Mouse (Mus musculus) olfactory bulb, adult 2 months (tissue): ENCODE results near the gene Wwc2.

Source experiments
- CTCF ChIP-seq: fragments of 200-500 bp; IDR thresholded peaks from 2 replicates; pipeline ENCODE4 v1.5.1; 2012; ENCODE audit warnings: low read depth, mild to moderate bottlenecking, low read length, moderate library complexity; ENCODE audit not compliant: insufficient read depth
- POLR2A ChIP-seq: fragments of 200-500 bp; IDR thresholded peaks from 2 replicates; pipeline ENCODE4 v1.6.1; 2012; ENCODE audit warnings: mild to moderate bottlenecking, low read depth, low read length, moderate library complexity; ENCODE audit not compliant: insufficient read depth

DNA sequence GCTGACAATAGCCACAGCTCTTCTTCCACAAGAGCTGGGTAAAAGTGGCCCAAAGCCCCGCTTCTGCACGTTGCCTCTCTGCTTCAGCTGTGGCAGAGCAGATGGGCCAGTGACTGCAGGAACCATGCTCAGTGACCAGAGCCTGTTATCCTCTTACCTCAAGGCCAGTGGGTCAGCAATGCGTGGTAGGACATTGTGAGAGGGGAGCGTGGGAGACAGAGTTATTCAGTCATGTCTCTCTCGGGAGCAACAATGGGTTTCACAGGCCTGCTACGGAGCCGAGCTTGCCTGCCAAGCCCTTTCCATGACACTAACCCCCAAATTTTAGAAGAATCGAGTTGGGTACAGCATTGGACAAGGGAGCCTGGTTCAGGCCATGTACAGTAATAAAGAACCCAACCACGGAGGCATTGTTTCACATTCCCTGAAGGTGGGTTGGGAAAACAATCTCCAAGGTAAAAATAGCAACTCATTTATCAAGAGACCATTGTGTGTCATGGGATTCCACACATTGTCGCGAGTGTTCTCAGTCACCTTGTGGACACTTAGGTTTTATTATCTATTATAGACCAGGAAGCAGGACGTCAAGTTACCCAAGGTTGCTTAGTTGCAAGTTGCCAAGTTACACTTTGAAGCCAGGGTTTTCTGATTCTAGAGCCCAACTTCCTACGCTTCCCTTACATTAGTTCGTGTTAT, 180.6 kb downstream of the Wwc2 start:
- TF ChIP-seq CTCF: no peak
- TF ChIP-seq POLR2A: no peak
